Mouse (Mus musculus) megakaryocyte, embryonic 14.5 days (primary cell): Measurements from ENCODE around the gene Anxa5.

ENCODE experiments used
- FLI1 ChIP-seq: IDR thresholded peaks from 2 replicates; pipeline ENCODE4 v1.6.1; 2012; ENCODE audit warnings: low read length, inconsistent platforms, mixed read lengths
- GATA1 ChIP-seq: IDR thresholded peaks from 3 replicates; pipeline ENCODE4 v1.6.1; 2012; ENCODE audit warnings: mixed read lengths, low read length, inconsistent platforms, borderline replicate concordance

DNA sequence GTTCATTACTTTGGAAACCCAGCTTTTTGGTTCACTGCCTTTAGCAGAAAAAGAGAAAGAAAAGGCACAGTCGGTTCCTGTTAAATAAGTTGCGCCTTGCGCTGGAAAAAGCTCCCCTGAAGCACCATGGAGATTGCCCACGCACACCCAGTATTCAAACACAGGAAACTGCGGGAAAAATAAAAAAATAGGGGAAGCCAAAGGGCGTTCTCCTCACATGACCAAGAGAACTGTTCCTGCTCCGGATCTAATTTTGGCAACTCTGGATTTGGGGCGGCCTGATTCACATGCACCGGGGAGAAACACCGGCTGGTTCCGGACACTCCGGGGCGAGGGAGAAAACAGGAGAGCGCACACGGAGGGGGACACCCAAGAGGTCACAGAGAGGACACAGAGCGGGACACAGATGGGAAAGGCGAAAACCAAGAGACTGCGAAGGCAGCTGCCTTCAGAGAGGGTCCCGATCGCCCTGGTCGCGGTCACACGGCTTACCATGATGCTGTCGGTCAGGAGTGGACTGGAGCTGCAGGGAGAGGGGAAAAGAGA, 683 bp downstream of the Anxa5 start:
- TF ChIP-seq GATA1 (no peak), FLI1 (no peak)
